Comparison of ENCODE assay signal across 13 mouse cellular contexts in genomic region chr6:86314011-86314410, GRCm38 (mm10).
"Had no signal": no experiment of that assay in that cellular context is flagged by ENCODE, and none has a peak within 500 bp of the region (broad histone marks: within the 10 kb centered on the region; RNA-seq: fewer than 3 reads in every experiment).

No protein-coding gene starts in this region.

- H3K4me3 ChIP-seq: limb, embryonic 15.5 days; liver, embryonic 12.5 days; megakaryocyte, embryonic 14.5 days; midbrain, embryonic 12.5 days had no signal

- DNase-seq: kidney, adult 8-10 months; left cerebral cortex, postnatal 4 days; lung, embryonic 14.5 days; lung, postnatal 10 days; lung, postnatal 4 days; right cerebral cortex, postnatal 14 days; thymus, postnatal 4 days had no signal

- H3K9ac ChIP-seq: limb, embryonic 15.5 days; liver, embryonic 12.5 days; lung, embryonic 14.5 days; midbrain, embryonic 12.5 days had no signal

- H3K4me1 ChIP-seq: liver, embryonic 12.5 days; megakaryocyte, embryonic 14.5 days; midbrain, embryonic 12.5 days had no signal

- H3K36me3 ChIP-seq: limb, embryonic 15.5 days; liver, embryonic 12.5 days; midbrain, embryonic 12.5 days had no signal

- H3K4me2 ChIP-seq: limb, embryonic 15.5 days; liver, embryonic 12.5 days; lung, embryonic 14.5 days; midbrain, embryonic 12.5 days had no signal

- ATAC-seq: intestine, embryonic 16.5 days; liver, embryonic 12.5 days; midbrain, embryonic 16.5 days had no signal

- H3K27ac ChIP-seq: limb, embryonic 15.5 days; liver, embryonic 12.5 days; midbrain, embryonic 12.5 days had no signal

- H3K27me3 ChIP-seq: limb, embryonic 15.5 days; liver, embryonic 12.5 days; midbrain, embryonic 12.5 days had no signal

- H3K9me3 ChIP-seq: limb, embryonic 15.5 days; liver, embryonic 12.5 days; megakaryocyte, embryonic 14.5 days; midbrain, embryonic 12.5 days had no signal
